Mouse (Mus musculus) intestine, embryonic 16.5 days (tissue): ENCODE measurements around the gene Crb3. TPM values are rescaled to one million over a fixed set of nuclear protein-coding genes. Genes with fewer than 3 reads are reported as not detected.
"Not testable (repeated sequence)": the region's sequence is repeated elsewhere in the genome, so short reads cannot be mapped to it uniquely, and the experiment has no call there.

Source experiments
- ATAC-seq: fragments of 200-750 bp; cut with Nextera tagmentation; 2 replicates; pipeline ENCODE4 v1.8.0; 2017; ENCODE audit warnings: moderate TSS enrichment, moderate library complexity
- H3K27ac ChIP-seq: fragments of 300-500 bp; sonication (generic); 2 replicates; pipeline ENCODE4 v1.5.1; 2014; ENCODE audit warnings: mild to moderate bottlenecking, low read length
- H3K27me3 ChIP-seq: fragments of 300-500 bp; sonication (generic); replicated peaks from 2 replicates; pipeline ENCODE4 v1.6.1; 2014; ENCODE audit warnings: low read length, control low read depth, mixed read lengths; ENCODE audit not compliant: control insufficient read depth, insufficient read depth
- H3K36me3 ChIP-seq: fragments of 300-500 bp; sonication (generic); 2 replicates; pipeline ENCODE4 v1.6.1; 2014; ENCODE audit warnings: low read length, control low read depth; ENCODE audit not compliant: control insufficient read depth, insufficient read depth
- H3K4me1 ChIP-seq: fragments of 300-500 bp; sonication (generic); 2 replicates; pipeline ENCODE4 v1.6.1; 2014; ENCODE audit warnings: low read length, control low read depth, mixed read lengths; ENCODE audit not compliant: control insufficient read depth, insufficient read depth
- H3K4me2 ChIP-seq: fragments of 300-500 bp; sonication (generic); 2 replicates; pipeline ENCODE4 v1.6.1; 2014; ENCODE audit warnings: low read depth, low read length, control low read depth
- H3K4me3 ChIP-seq: fragments of 300-500 bp; sonication (generic); 2 replicates; pipeline ENCODE4 v1.5.1; 2014; ENCODE audit warnings: mild to moderate bottlenecking, low read length
- H3K9ac ChIP-seq: fragments of 300-500 bp; sonication (generic); 2 replicates; pipeline ENCODE4 v1.6.1; 2014; ENCODE audit warnings: low read depth, low read length
- H3K9me3 ChIP-seq: fragments of 300-500 bp; sonication (generic); 2 replicates; pipeline ENCODE4 v1.6.1; 2016; ENCODE audit warnings: low read length, control low read depth; ENCODE audit not compliant: control insufficient read depth
- WGBS: fragments of 180-500 bp; shearing (Covaris S2); extraction: QIAGEN DNeasy Blood & Tissue Kit; methylation state at CpG from one replicate; pipeline ENCODE4 v1.1.7; 2014; 5-methylcytosine and 5-hydroxymethylcytosine counted together
- polyA plus RNA-seq: library from polyadenylated mRNA; unstranded; fragments of >200 nt; fragmentation: Nextera tagmentation; extraction: Ambion mirVana; gene quantifications from 2 replicates; pipeline ENCODE4 v1.2.1, GENCODE M21; 2015

The Crb3 gene
- polyA plus RNA-seq, 1 experiment from 2014 or later = 113 TPM

DNA sequence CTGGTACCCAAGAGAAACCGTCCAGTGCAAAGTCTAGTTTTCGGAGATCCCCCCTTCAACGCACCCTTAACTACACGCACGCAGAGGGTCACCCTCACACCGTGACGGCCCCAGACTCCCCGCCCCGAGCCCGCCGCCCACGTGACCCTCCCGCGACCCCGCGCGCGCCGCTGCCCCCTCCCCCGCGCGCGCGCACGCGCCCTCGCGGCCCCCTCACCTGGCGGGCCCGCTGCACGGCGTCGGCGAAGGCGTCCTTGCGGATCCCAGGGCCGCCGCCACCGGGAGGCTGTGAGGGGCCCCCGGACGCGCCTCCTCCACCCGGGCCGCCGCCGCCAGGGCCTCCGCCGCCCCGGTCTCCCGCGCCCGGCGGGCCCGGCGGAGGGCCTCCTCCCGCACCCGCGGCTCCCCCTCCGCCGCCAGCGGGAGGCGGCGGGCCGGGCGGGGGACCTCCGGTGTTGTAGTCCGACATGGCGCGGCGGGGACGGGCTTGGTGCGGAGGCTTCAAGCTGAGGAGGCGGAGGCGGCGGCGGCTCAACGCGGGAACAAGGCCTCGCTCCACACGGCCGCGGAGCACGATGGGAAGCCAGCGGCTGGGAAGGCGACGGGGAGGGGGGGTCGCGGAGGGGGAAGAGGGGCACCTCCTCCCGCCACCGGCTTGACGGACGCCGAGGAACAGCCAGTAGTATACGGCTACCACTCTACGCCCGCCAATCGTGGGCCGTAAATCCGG lies 27.8 kb upstream of the Crb3 start, which contains the start of gene Khsrp:
Gene Khsrp (minus strand): TSS at position 592 of the 730 bp plus-strand sequence.
- H3K27me3 ChIP-seq = no peaks in the 10 kb centered on the region
- H3K4me3 ChIP-seq = peak within 1 kb of the TSS; percentile 86
- H3K9ac ChIP-seq = peak within 1 kb of the TSS; percentile 100
- H3K36me3 ChIP-seq = peaks cover 17% of the 10 kb centered on the region
- ATAC-seq = peak; percentile 0; the same call in 1 of the 2 replicates
- under 1% methylated on average over 78 of the region's 99 CpGs for WGBS
- peaks cover 10% of the 10 kb centered on the region for H3K4me1 ChIP-seq
- H3K27ac ChIP-seq = peak within 1 kb of the TSS; percentile 92
- H3K4me2 ChIP-seq = peak within 1 kb of the TSS; percentile 88
- no peaks in the 10 kb centered on the region for H3K9me3 ChIP-seq

DNA sequence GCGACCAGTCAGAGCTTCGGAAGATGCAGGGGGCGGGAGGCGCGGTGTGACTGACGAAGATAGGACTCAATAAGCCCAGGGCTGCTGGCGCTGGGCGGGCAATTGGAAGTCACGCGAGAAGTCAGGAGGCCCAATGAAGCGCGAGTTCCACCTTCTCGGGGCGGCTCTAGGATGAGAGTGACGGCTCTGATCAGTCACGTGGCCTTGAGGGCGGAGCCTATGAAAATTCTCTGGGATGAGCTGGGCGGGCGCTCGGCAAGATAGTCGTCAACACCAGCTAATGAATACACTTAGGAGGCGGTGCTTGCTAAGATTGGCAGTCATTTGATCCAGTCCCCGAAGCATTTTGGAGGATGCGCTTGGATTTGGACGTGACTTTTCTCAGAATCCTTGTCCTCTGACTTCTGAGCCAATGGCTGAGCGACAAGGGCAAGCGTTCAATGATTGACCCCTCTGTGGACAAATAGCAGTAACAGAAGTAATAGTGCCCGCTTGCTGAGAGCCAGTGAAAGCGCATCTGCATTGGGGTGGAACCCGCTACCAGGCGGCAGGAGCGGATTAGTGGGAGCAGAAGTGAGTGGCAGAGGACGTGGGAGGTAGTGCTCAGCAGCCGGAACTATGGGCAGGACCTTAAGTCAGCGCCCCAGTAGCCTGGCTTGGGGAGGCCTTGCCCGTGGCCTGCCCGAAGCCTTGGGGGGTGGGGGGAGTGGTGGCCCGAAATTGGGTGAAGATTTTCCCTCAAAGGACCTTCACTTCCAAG lies 27.1 kb upstream of the Crb3 start:
- Histone ChIP-seq H3K27ac (peak overlapping the region; percentile 87), H3K4me2 (peak overlapping the region; percentile 79), H3K4me1 (peaks cover 10% of the 10 kb centered on the region), H3K9me3 (no peaks in the 10 kb centered on the region), H3K36me3 (peaks cover 11% of the 10 kb centered on the region), H3K9ac (peak overlapping the region; percentile 70), H3K27me3 (no peaks in the 10 kb centered on the region), H3K4me3 (peak overlapping the region; percentile 50)
- ATAC-seq = peak; percentile 95
- under 1% methylated on average over 38 of the region's 38 CpGs for WGBS

- WGBS = 87% methylated on average over 4 of the region's 4 CpGs
- Histone ChIP-seq H3K9ac (peak overlapping the region; percentile 70; the same call in 1 of the 2 replicates), H3K36me3 (peaks cover 7% of the 10 kb centered on the region; the same call in 1 of the 2 replicates), H3K27ac (no peak overlapping the region), H3K4me3 (no peak overlapping the region), H3K4me1 (peaks cover 10% of the 10 kb centered on the region), H3K4me2 (peak overlapping the region; percentile 79; the same call in 1 of the 2 replicates), H3K9me3 (no peaks in the 10 kb centered on the region), H3K27me3 (no peaks in the 10 kb centered on the region)
- ATAC-seq = no peak
Observed at GRCm38 (mm10) chr17:57032854-57033253, 26.1 kb upstream of the Crb3 start.

- Histone ChIP-seq H3K9me3 (no peaks in the 10 kb centered on the region), H3K27me3 (no peaks in the 10 kb centered on the region; the same call in 1 of the 2 replicates), H3K4me3 (no peak overlapping the region), H3K9ac (no peak overlapping the region), H3K36me3 (no peaks in the 10 kb centered on the region), H3K4me1 (peaks cover 2% of the 10 kb centered on the region; the same call in 1 of the 2 replicates), H3K4me2 (no peak overlapping the region), H3K27ac (no peak overlapping the region)
- 41% methylated on average over 8 of the region's 8 CpGs for WGBS
- ATAC-seq = no peak
Observed at GRCm38 (mm10) chr17:57038978-57039377, 19.9 kb upstream of the Crb3 start.

DNA sequence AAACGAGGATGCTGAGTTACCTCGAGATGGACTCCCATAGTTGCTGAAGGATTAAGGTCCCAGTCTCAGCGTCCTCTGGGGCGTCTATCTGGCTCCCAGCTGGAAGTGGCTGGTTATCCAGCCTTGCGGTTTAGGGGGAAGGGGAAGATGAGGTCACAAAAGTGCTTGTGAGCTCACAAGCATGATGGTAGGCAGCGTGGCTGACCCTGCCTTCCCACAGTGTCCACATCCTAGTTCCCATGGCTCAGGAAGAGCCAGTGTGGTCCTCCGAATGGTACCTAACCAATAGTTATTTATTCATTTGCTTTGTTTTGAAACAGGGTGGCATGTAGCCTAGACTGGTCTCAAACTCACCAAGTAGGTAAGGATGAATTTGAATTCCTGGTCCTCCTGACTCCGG lies 17.4 kb upstream of the Crb3 start, which contains the start of gene Slc25a41:
Gene Slc25a41 (minus strand): TSS at position 101 of the 400 bp plus-strand sequence.
- Histone ChIP-seq H3K27ac (no peak within 1 kb of the TSS), H3K9ac (no peak within 1 kb of the TSS), H3K36me3 (no peaks in the 10 kb centered on the region), H3K4me2 (no peak within 1 kb of the TSS), H3K4me1 (peaks cover 2% of the 10 kb centered on the region; the same call in 1 of the 2 replicates), H3K4me3 (no peak within 1 kb of the TSS), H3K9me3 (no peaks in the 10 kb centered on the region), H3K27me3 (no peaks in the 10 kb centered on the region; the same call in 1 of the 2 replicates)
- no peak for ATAC-seq
- WGBS = 74% methylated on average over 8 of the region's 8 CpGs

DNA sequence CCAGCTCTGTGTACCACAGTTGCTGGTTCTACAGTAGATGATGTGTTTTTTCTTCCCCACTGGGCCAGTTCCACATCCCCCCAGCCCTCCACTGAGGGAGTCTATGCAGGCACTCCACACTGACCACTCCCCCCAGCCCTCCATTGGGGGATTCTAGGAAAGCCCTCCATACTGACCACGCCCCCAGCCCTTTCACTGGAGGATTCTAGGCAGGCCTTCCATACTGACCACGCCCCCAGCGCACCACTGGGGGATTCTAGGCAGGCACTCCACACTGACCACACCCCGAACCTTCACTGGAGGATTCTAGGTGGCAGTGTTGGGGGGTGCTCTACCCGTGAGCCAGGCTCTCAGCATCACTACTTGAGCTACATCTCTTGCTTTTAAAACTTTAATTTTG lies 11.5 kb upstream of the Crb3 start:
- Histone ChIP-seq H3K36me3 (peaks cover 3% of the 10 kb centered on the region; the same call in 1 of the 2 replicates), H3K9ac (no peak overlapping the region), H3K27ac (no peak overlapping the region), H3K9me3 (no peaks in the 10 kb centered on the region), H3K4me1 (no peaks in the 10 kb centered on the region), H3K27me3 (no peaks in the 10 kb centered on the region), H3K4me2 (no peak overlapping the region), H3K4me3 (no peak overlapping the region)
- WGBS = 51% methylated on average over 5 of the region's 5 CpGs
- ATAC-seq = 0 out of 2 replicates have a peak, but pooled peaks have one; percentile 9

DNA sequence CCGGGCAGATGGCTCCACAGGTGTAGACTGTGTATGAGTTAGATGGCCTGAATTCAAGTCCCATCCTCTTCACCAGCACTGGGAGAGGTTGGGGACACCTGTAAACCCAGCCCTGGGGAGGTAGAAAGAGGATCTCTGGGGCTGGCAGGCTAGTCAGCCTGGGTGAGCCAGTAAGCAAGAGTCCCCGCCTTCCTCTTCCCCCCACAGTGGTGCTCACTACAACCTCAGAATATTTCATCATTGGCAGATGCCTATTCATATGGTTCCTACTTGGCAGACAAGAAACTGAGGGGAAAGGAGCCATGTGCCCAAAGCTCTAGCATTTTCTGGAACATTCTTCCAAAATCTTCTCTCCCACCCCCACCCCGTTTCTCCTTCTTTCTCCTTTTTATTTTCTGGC lies 10.1 kb upstream of the Crb3 start:
- H3K4me3 ChIP-seq = no peak overlapping the region
- H3K36me3 ChIP-seq = peaks cover 6% of the 10 kb centered on the region; the same call in 1 of the 2 replicates
- no peak for ATAC-seq
- 93% methylated on average over 3 of the region's 3 CpGs for WGBS
- H3K9ac ChIP-seq = no peak overlapping the region
- no peaks in the 10 kb centered on the region for H3K9me3 ChIP-seq
- H3K27me3 ChIP-seq = no peaks in the 10 kb centered on the region
- H3K4me1 ChIP-seq = no peaks in the 10 kb centered on the region
- no peak overlapping the region for H3K27ac ChIP-seq
- no peak overlapping the region for H3K4me2 ChIP-seq

DNA sequence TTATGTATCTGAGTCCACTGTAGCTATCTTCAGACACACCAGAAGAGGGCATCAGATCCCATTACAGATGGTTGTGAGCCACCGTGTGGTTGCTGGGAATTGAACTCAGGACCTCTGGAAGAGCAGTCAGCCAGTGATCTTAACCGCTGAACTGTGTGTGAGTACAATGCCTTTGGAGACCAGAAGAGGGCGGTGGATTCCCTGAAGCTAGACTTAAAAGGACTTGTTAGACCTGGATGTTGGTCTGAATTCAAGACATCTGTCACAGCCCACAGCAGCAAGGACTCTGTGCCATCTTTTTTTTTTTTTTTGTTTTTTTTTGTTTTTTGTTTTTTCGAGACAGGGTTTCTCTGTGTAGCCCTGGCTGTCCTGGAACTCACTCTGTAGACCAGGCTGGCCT lies 7.2 kb upstream of the Crb3 start:
- H3K4me3 ChIP-seq, H3K9me3 ChIP-seq, H3K27me3 ChIP-seq, H3K36me3 ChIP-seq, H3K4me2 ChIP-seq, ATAC-seq, H3K4me1 ChIP-seq, H3K9ac ChIP-seq, H3K27ac ChIP-seq: not testable (repeated sequence)
- WGBS = 85% methylated on average over 4 of the region's 4 CpGs

GRCm38 (mm10) chr17:57056246-57056645 lies 2.7 kb upstream of the Crb3 start:
- H3K27me3 ChIP-seq = peaks cover 3% of the 10 kb centered on the region; the same call in 1 of the 2 replicates
- no peak for ATAC-seq
- WGBS = 81% methylated on average over 3 of the region's 3 CpGs
- H3K4me2 ChIP-seq = no peak overlapping the region
- no peak overlapping the region for H3K4me3 ChIP-seq
- no peaks in the 10 kb centered on the region for H3K9me3 ChIP-seq
- H3K27ac ChIP-seq = no peak overlapping the region
- peaks cover 6% of the 10 kb centered on the region; the same call in 1 of the 2 replicates for H3K36me3 ChIP-seq
- peaks cover 18% of the 10 kb centered on the region for H3K4me1 ChIP-seq
- no peak overlapping the region for H3K9ac ChIP-seq
